Mouse (Mus musculus) testis, adult 2 months (tissue): ENCODE data around the gene Eps8.

Source experiments
- CTCF ChIP-seq: fragments of 200-500 bp; IDR thresholded peaks from 2 replicates; pipeline ENCODE4 v1.5.1; 2012; ENCODE audit warnings: low read depth, mild to moderate bottlenecking, inconsistent platforms, low read length, moderate library complexity; ENCODE audit not compliant: control insufficient read depth, insufficient read depth, insufficient replicate concordance
- POLR2A ChIP-seq: fragments of 200-500 bp; IDR thresholded peaks from 2 replicates; pipeline ENCODE4 v1.6.1; 2012; ENCODE audit warnings: low read depth, mild to moderate bottlenecking, inconsistent platforms, low read length, moderate library complexity; ENCODE audit not compliant: control insufficient read depth

- TF ChIP-seq CTCF = no peak
- no peak for TF ChIP-seq POLR2A
Observed at GRCm38 (mm10) chr6:137437486-137437885, 217.2 kb downstream of the Eps8 start.
